Mouse (Mus musculus): ENCODE measurements around the gene Erich4.

Gene Erich4

DNA sequence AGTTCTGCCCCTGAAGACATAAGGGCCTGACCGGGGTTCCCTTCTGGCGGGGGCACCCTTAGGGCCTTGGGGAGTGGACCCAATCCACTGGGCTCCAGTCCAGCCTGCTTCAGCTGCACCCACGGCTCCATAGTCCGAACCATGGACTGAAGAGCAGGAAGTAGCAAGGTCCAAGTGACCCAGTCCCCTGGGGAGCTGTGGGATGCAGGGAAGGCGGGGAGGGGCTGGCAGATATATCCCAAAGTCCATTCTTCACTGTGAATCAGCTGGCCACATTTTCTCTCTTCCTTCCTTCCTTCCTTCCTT lies at the start of gene Erich4:
Gene Erich4, minus strand, starts transcription at position 187 of the 306 bp plus-strand sequence.
- no peak for DNase-seq (ENCODE audit: low spot score)

DNA sequence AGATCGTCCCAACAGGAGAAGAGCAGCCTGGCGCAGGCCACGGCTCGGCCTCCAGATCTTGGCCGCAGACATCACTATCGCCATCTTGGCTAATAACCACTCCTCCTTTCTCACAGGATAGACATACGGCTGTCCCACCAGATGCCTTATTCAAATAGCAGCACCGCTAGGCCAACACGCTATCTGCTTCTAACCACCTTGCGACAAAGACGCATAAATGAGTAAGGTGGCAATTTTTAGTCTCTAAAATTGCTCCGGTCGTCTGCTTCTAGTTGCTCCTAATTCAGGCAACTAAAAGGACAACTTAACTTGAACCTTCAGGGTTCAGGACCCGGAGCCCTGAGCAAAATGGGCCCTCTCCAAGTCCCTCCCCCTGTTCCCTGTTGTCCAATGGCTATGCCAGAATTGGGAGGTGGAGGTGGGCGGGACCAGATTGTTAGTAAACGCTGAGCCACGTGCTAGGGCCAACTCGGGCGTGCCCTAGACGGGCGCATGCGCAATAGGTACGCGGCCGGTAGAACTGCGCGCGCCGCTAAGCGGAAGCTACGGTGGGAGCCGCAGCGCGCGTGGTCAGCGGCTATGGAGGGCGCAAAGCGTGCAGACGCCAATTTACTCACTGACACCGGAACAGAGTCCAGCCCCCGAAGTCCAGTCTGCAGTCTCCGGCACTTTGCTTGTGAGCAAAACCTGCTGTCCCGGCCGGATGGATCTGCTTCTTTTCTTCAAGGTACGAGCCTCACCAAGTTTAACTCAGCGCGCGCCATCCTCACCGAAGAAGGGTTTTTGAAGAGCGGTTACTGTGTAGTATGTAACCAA lies 43.2 kb upstream of the Erich4 start, which contains the start of the genes Bckdha and Exosc5:
Gene Bckdha, minus strand, starts transcription at position 325 of the 816 bp plus-strand sequence.
Gene Exosc5, plus strand, starts transcription at position 508 of the 816 bp plus-strand sequence.
- DNase-seq (ENCODE audit: low spot score): peak; percentile 99

DNA sequence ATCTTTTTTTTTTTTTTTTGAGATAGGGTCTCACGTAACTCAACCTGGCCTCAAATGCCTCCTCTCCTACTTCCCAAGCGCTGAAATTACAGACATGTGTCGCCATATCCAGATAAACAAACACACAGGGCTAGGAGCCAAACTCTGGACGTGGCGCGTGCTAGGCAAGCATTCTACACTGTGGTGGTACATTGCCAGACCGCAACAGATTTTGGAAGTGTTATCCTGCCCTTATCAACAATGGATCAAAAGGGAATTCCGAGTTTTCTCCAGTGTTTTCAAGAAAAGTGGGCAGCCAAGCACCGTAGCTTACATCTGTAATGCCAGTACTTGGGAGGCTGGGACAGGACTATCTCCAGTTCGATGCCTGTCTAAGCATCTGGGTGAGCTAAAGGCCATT lies 42.1 kb upstream of the Erich4 start:
- peak; percentile 59 for DNase-seq (ENCODE audit: low spot score)

DNA sequence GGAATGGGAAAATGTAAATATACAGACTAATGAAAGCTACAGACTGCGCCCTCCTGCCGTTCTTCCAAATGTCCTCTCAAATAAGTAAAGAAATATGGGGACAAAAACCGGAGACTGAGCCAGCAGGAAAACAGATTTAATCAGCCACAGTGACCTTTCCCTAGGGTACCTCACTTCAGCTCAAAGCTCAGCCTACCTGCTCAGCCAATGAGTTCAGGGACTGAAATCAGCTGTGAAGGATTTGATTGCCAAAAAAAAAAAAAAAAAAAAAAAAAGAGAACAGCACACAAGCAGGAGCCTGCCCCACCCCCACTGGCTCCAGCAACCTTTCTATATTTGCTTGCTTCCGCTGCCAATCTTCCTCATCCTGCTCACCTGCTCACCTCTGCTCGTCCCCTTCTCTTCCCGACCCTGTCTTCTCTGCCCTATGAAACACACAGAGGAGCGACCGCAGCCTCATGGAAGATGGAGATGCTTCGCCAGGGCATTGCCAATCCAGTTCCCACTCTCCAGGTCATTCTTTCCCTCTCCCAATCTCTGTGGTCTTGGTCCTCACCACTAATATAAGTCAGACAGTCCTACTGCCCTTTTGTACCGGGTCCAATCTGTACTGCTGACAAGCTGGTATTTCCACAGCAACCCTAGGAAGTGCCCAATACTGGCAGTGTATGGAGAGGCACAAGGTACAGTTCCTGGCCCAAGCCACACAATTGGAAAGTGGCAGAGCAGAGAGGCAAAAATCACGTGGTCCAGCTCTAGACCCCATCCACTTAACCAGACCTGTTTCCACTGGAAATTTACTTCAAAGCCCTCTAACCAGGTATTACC lies 40.1 kb upstream of the Erich4 start:
- peak; percentile 17 for DNase-seq (ENCODE audit: low spot score)

DNA sequence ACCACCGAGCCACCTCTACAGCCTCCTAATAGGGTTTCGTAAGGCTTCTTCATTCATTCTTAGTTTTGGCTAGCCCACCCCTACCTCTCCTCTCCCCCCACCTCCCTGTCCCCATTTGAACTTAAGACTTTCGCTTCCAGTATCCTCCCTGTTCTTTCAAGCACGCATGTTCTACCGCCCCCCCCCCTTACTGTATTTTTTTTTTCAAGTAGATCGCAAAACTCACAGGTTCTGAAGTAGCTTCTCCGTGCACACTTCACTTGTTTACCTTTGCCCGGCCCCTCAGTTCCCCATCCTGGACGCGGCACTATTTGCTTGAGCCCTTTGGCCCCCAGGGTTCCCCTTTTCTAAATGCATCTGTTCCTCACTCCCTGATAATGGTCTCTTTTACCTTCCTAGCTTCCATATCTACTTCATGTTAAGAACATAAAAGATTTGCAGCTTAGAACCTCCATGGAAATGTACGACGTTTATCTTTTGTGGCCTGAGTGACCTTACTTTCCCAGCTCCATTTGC lies 36.6 kb upstream of the Erich4 start:
- DNase-seq (ENCODE audit: low spot score): no peak

DNA sequence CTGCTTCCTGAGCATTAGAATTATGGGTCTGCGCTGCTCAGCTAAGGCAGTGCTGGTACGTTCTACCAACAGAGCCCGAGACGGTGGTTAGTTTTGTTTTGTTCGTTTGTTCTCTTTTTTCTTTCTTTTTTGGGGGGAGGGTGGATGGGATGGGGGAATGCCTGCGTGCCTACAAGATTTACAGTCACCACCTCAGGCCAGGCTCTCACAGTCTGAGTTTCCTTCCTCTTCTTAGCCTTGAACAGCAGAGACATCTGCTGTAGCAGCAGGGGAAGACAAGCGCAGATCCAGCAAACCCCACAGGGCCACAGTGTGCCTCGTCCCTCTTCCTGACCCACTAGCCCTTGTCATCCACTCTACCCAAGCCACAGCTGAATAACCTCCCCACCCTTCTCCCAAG lies 35.6 kb upstream of the Erich4 start:
- DNase-seq (ENCODE audit: low spot score): no peak

DNA sequence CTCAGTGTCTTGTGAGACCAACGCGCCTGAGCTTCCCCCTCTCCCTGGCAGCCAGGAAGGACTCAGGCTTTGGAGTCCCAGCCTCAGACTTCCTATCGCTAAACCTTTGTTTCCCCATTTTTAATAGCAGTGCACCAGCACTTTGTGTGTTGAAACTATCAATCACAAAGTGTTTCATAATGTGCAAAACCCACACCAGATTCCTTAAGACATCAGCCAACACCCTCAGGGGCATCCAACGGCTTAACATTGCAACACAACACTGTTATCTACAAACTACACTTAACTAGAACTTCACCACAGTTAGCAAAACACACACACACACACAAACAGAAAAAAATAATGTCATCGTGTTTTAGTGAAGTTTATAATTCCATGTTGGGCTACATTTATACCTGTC lies 34.1 kb upstream of the Erich4 start:
- DNase-seq (ENCODE audit: low spot score): peak; percentile 36

DNA sequence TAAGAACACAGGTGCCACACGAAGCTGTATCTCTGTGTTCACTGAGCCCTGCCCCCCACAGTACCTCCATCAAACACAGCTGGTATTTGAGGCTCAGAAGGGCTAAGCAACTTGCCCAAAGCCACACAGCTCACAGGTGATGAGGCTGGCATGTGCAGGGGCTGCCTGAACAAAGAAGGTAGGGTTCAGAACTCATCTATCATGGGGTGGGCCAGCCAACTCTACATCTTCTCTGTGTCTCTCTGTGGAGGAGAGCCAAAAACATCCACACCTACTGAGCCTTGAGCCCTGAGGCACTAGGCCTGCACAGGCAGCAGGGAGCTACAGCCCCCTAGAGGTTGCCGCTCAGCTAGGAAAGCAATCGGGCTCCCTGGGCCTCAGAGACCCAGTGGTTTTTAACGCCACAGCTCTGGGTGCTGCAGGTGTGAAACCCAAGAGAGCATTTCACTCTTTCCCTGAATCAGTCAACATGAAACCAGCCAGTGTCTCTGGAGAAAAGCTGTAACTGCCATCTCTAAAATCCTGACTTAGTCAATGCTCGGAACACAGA lies 32.0 kb upstream of the Erich4 start:
- no peak for DNase-seq (ENCODE audit: low spot score)

DNA sequence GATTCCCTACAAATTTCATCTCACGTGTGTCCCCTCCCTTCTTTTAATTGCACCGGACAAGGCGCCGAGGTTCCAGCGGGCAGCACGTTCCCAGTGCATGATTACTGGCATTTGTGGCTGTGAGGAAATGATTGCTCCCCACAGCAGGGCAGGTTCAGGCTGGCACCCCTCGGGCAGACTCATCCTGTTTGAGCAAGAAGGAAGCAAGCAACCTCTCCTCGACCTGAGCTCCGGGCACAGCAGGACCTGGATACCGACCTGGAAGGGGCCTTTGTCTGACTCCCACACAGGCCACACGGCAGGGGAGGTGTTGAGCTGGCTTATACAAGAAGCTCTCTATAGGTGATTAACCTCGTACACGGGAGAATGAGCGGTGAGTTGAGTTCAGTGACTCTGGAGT lies 29.4 kb upstream of the Erich4 start:
- DNase-seq (ENCODE audit: low spot score): no peak

DNA sequence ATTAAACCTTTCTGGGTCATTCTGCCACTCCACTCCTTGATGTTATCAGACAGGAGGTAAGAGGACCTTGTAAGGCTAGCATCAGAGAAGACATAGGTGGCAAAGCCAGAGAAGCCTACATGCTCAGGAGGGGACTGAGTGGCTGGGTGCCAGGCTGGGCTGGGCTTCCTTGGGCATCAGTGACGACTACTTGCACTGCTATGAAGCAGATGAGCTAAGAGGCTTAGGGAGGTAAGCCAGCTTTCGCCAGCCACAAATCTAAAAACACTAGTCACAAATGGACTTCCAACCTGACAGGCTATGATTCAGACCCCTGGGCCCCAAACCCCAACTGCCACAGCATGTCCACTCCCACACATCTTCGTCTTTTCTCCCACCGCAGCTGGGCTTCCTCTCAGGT lies 28.9 kb upstream of the Erich4 start:
- DNase-seq (ENCODE audit: low spot score): no peak

DNA sequence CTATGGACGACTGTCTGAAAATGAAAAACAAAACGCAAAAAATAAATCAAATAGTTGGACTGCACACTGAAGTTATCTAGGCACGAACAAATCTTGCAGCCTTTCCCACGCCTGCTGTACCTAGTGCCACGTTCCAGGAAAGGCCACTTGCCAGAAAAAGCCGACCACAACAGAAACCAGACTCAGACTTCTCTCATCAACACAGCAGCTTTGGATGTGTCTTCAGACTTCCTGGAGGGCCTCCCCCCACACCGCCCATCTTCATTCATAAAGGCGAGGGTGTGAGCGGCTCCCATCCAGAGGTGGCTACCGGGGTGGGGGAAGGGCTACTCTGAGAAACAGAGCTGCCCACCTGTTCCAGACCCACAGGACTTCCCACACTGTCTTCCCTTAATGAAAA lies 28.4 kb upstream of the Erich4 start:
- no peak for DNase-seq (ENCODE audit: low spot score)

DNA sequence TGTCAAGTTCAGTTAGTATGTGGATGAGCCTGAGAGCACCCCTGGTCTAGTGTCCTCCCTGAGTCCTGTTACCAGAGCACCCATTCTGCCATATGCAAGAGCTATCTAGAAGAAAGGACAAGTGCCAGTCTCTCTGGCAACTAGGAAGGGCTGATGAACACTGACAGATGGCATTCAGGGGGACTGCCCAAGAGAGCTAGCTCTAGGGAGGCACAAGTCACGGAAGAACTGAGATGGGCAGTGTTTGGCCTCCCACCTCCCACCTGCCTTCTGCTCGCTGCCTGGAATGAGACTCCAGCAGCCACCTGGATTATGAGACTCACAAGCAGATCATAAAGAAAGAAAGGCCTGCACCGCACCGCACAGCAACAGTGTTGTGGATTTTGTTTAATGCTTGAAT lies 24.1 kb upstream of the Erich4 start:
- DNase-seq (ENCODE audit: low spot score): no peak

DNA sequence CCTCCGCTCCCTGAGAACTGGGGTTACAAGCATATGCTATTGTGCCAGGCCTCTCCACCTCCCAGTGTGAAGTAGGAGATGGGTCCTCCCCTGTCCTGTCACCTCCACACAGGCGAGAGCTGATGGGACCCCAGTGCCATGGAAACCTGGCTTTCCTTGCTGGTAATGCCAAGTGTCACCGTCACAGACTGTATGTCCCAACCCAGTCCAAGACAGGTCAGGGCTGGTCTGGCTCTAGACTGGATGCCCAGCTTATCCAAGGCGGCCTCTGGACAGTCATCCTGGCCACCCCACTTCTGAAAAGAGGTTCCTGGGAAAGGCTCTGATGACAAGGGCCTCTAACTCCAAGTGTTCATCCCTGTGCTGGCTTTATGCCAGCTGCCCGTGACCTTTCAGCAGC lies 21.4 kb upstream of the Erich4 start:
- no peak for DNase-seq (ENCODE audit: low spot score)

DNA sequence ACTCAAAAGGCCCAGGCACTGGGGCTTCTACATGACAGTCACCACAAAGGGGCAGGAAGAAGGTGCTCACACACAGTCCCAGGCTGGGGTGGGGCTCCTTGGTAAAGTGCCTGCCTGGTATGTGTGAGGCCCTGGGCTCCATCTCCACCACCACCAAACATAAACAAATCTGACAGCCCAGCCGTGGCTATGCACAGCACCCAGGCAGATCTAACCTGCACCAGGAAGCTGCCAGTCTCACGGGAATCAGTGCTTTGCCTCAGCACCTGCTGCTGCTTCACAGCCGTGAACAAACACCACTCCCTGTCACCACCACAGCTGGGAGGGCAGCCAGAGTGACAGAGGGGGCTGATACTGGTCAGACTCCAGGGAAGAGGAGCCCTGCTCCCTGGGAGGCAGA lies 20.7 kb upstream of the Erich4 start:
- DNase-seq (ENCODE audit: low spot score): no peak

DNA sequence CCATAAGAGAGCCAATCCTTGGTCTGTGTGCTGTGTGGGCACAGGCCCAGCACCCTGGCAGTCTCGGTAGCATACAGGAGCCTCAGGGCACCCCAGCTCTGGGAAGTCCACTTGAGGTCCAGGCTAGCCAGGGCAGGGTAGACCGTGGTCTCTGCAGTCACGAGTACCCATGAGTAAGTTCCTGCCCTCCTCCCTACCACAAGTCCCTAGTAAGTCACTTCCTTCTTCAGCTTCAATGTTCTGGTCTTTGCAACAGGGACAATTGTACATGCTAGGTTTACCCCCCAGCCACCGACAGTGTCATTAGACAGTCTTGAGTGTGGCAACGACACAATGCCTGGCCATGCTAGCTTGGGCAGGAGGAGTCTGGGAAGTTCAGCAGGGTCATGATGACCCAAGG lies 17.0 kb upstream of the Erich4 start:
- DNase-seq (ENCODE audit: low spot score): no peak

DNA sequence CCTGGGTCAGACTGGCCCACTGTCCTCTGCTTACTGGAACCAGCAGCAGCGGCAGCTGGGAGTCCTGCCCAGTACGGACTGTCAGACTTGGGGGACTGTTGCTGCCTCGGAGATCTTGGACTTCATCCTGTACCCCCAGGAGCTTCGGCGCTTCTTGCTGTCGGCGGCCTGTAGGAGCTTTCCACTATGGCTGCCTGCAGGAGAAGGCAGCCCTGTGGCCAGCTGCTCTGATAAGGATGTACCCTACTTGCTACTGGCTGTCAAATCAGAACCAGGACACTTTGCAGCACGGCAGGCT lies 12.6 kb upstream of the Erich4 start:
- DNase-seq (ENCODE audit: low spot score): no peak

DNA sequence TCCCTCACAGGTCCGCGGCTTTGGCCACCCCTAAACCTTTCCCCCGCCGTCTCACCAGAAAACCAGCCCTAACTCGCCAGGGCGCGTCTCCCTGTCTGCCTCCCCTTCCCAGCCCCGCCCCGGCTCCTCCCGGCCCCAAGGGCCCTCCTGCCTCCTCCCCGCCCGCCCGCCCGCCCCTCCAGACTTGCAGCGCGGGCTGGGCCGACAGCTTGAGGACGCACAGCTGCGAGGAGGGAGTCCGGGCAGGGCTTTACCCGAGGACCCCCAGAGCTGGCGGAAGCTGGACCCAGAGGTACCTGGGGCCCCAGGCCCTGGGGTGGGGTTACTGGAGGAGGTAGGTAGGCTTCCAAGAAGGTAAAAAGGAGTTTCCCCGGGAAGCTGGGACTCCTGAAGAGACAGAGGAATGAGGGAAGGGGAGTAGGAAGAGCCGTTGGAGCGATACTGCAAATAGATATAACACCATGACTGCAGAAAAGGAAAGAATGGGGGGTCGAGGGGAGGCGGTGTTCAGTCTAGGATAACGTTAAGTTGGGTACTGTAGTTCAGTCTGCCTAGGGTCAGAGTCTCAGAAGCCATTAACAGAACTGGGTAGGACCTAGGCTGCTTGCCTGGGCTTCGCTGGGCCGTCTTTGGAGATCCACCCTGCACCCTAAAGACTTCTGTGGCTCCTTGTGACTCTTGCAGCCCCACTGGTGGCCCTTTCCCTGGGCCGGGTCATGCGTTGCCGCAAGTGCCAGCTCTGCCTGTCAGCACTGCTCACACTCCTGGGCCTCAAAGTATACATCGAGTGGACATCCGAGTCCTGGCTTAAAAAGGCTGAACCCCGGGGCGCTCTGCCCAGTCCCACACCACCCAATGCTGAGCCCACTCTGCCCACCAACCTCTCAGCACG lies 12.0 kb upstream of the Erich4 start:
- DNase-seq (ENCODE audit: low spot score): no peak

DNA sequence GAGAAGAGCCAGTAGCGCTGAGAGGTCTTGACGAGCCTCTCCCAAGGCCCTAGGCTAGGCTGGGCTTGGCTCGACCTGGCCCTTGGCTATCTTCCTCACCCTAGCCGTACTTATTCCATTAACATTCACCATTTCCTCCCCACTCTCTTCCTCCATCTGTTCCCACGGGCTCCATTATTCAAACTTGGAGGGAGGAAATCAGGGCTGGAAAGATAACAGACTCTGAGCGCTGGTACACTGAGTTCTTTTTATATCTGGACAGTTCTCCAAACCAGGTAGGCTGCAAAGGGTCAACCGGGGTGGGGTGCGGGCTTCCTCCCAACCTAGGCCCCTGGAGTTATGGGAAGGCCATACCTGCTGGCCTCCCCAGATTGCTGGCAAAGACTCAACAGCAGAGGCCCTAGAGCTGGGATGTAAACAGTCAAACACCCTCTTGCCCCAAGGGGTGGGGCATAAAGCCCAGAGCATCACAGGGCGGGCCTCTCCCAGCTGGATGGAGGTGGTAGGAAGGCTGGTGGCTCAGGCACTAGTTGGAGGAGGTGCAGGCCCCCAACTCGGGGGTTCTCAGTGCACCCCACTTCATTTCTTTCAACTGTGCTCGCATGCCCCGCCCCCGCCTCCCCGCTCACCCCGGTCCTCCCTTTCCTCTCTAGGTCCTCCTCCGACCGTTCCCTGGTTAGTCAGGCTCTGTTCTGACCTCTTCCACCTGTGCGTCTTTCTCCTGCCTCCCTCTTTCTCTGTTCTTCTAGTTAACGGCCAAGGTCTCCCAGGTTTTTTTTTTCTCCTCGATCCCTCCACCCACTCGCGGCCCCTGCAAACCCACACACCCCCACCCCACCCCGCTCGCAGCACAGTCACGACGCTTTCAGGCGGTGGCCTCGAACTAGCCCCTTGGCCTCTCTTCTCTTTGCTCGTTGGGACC lies 11.1 kb upstream of the Erich4 start, which contains the start of gene B3gnt8:
Gene B3gnt8, plus strand, starts transcription at position 146 of the 922 bp plus-strand sequence.
- DNase-seq (ENCODE audit: low spot score): no peak

DNA sequence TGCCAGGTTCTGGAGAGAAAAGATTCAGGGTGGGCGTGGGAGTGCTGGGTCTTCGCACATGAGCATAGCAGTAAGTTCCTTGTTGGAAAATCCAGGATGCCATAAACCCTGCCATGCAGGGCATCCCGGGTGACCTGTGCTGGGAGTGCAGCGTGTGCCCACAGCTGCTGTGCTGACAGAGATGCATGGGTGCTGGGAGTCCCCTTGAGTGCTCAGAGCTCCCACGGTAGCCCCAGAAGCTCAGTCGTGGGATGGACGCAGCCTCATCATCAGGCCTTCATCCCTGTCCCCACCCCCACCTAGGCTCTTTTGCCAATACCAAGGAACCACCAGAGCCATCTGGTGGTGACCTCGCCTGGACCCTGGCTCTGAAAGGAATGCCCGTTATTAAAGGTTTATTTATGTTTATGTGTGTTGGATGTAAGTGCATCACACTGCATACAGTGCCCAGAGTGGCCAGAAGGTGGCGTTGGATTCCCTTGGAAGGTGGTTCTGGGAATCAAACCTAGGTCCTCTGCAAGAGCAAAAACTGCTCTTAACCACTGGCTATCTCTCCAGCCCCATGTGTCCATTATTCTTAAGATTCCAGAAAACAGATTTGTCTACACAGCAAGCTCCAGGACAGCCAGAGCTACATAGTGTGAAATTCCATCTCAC lies 10.0 kb upstream of the Erich4 start:
- DNase-seq (ENCODE audit: low spot score): peak; percentile 15

DNA sequence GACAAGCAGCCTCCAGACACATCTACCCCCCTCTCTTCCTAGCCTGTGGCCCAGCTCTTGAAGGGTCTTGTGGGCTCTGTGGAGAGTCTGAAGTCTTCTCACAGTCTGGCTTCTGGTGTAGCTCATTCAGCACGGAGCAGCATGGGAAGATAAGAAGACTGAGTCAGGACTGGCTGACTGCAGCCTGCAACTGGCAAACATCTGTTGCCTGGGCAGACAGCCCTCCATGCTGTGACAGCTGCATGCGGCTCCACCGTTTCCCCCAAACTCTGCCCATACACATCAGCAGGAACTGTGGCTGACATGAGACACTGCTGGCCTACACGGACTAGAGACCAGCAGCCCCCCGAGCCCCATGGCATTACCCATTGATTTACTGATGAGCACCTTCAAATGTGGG lies 9.2 kb upstream of the Erich4 start:
- no peak for DNase-seq (ENCODE audit: low spot score)

Measured in adipocyte (in vitro differentiated cells).